Mouse (Mus musculus) midbrain, embryonic 10.5 days (tissue): ENCODE results near the gene Nr2f1. TPM values are rescaled to one million over a fixed set of nuclear protein-coding genes. Genes with fewer than 3 reads are reported as not detected.
A peak's percentile ranks its signal among the peaks of the same experiment; 100 is the strongest.
"Not testable (repeated sequence)": the region's sequence is repeated elsewhere in the genome, so short reads cannot be mapped to it uniquely, and the experiment has no call there.

Experiments used
- DNase-seq: peaks from one replicate; pipeline ENCODE4 v3.0.0-alpha.2; 2017; ENCODE audit warnings: low spot score
- H3K27ac ChIP-seq: fragments of 300-500 bp; sonication (generic); replicated peaks from 2 replicates; pipeline ENCODE4 v1.5.1; 2016; ENCODE audit warnings: mild to moderate bottlenecking
- H3K27me3 ChIP-seq: fragments of 300-500 bp; sonication (generic); 2 replicates; pipeline ENCODE4 v1.6.1; 2016; ENCODE audit warnings: low read depth, mild to moderate bottlenecking; ENCODE audit not compliant: poor library complexity, severe bottlenecking
- H3K36me3 ChIP-seq: fragments of 300-500 bp; sonication (generic); 2 replicates; pipeline ENCODE4 v1.6.1; 2016; ENCODE audit warnings: mild to moderate bottlenecking, moderate library complexity
- H3K4me1 ChIP-seq: fragments of 300-500 bp; sonication (generic); 2 replicates; pipeline ENCODE4 v1.6.1; 2016
- H3K4me3 ChIP-seq: fragments of 300-500 bp; sonication (generic); 2 replicates; pipeline ENCODE4 v1.5.1; 2016; ENCODE audit warnings: mild to moderate bottlenecking, moderate library complexity
- H3K9me3 ChIP-seq: fragments of 300-500 bp; sonication (generic); replicated peaks from 2 replicates; pipeline ENCODE4 v1.6.1; 2016; ENCODE audit warnings: mild to moderate bottlenecking
- WGBS: fragments of 180-500 bp; shearing (Covaris S2); methylation state at CpG from one replicate; pipeline ENCODE4 v1.1.7; 2016; 5-methylcytosine and 5-hydroxymethylcytosine counted together
- polyA plus RNA-seq: library from polyadenylated mRNA; unstranded; fragments of >200 nt; fragmentation: Nextera tagmentation; extraction: Ambion mirVana; gene quantifications from 2 replicates; pipeline ENCODE4 v1.2.1, GENCODE M21; 2016

Gene Nr2f1
- polyA plus RNA-seq, result 53.1 and 57.4 TPM in 2 replicates

- Histone ChIP-seq H3K27ac (peak within 1 kb of the TSS; percentile 99), H3K36me3 (peaks cover 19% of the 10 kb centered on the region), H3K4me3 (peak within 1 kb of the TSS; percentile 96), H3K9me3 (no peaks in the 10 kb centered on the region), H3K27me3 (peaks cover 20% of the 10 kb centered on the region), H3K4me1 (peaks cover 29% of the 10 kb centered on the region)
- DNase-seq, result no peak
- 1% methylated on average over 14 of the region's 14 CpGs for WGBS
These were observed at the start of gene Nr2f1 for GRCm38 (mm10) chr13:78199642-78200160. Nr2f1 (minus strand) TSS chr13:78199757.

DNA sequence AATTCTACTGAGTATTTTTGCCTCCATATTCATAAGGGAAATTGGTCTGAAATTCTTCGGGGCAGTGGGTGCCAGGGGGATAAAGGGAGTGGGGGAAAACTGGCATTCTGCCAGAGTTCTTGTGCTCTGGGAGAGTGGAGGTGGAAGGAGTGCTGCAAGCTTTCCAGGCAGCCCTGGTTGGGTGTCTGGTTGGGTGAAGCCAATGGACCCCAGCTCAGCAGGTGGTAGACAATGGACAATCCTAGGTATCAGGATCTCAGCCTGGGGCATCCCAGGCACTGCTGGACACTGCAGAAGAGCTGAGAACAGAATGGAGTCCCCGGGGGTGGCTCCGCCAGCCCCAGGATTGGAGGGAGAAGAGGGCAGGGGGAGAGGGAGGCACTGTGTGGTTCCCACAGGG is 22.1 kb upstream of the Nr2f1 start:
- peaks cover 33% of the 10 kb centered on the region for H3K36me3 ChIP-seq
- H3K4me1 ChIP-seq, result no peaks in the 10 kb centered on the region
- DNase-seq, result no peak
- H3K4me3 ChIP-seq, result no peak overlapping the region
- 92% methylated on average over 3 of the region's 3 CpGs for WGBS
- peaks cover 18% of the 10 kb centered on the region for H3K9me3 ChIP-seq
- no peak overlapping the region for H3K27ac ChIP-seq
- no peaks in the 10 kb centered on the region for H3K27me3 ChIP-seq

GRCm38 (mm10) chr13:78220238-78220637 is 20.7 kb upstream of the Nr2f1 start:
- not testable (repeated sequence) for DNase-seq, H3K4me1 ChIP-seq, H3K27me3 ChIP-seq, H3K4me3 ChIP-seq, H3K27ac ChIP-seq
- 95% methylated on average over 6 of the region's 6 CpGs for WGBS
- Histone ChIP-seq H3K9me3 (peaks cover 18% of the 10 kb centered on the region), H3K36me3 (peaks cover 37% of the 10 kb centered on the region)

DNA sequence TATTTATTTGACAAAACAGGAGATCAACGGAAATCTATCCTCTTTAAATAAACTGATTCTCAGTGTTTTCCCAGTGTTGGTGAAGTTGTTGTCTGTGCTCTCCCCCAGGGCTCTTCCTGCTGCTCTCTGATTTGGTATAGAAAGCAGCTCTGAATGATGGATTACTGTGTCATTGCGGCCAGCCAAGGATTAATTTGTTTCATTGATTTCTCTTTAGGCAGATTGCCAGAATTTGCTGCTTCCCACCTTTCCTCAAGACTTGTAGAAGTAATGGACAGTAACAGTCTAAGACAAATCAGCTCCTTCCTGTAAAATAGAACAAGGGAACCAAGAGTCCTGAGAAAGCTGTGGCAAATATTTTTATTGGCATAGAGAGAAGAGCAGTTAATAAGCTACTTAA is 15.7 kb upstream of the Nr2f1 start:
- H3K27me3 ChIP-seq, result peaks cover 36% of the 10 kb centered on the region
- peaks cover 7% of the 10 kb centered on the region; the same call in 1 of the 2 replicates for H3K9me3 ChIP-seq
- no peak for DNase-seq
- WGBS, result 48% methylated on average over 2 of the region's 2 CpGs
- H3K4me1 ChIP-seq, result peaks cover 28% of the 10 kb centered on the region
- no peak overlapping the region for H3K27ac ChIP-seq
- H3K36me3 ChIP-seq, result peaks cover 25% of the 10 kb centered on the region
- no peak overlapping the region for H3K4me3 ChIP-seq

GRCm38 (mm10) chr13:78213155-78213554 is 13.6 kb upstream of the Nr2f1 start:
- peaks cover 48% of the 10 kb centered on the region for H3K4me1 ChIP-seq
- 54% methylated on average over 2 of the region's 2 CpGs for WGBS
- no peaks in the 10 kb centered on the region for H3K9me3 ChIP-seq
- H3K27ac ChIP-seq, result no peak overlapping the region
- no peak for DNase-seq
- peaks cover 39% of the 10 kb centered on the region for H3K27me3 ChIP-seq
- no peak overlapping the region for H3K4me3 ChIP-seq
- peaks cover 13% of the 10 kb centered on the region; the same call in 1 of the 2 replicates for H3K36me3 ChIP-seq

DNA sequence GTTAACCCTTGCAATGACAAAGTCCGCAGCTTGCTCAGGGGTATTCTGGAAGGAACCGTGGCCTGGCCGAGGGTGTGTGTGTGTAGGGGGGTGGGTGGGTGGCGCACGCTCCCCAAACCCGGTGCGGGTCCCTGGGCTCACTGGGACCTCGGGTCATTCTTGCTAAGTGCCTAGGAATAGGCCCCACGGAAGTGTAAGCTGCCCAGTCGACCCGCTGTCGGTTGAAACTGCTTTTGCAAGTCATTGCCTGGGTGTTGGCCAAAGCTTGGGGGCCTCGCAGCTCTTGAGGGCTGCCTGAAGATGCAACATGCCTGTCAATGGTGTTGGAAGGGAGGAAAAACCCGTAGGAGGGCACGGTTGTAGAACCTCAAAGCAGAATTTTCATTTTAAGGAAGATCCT is 12.6 kb upstream of the Nr2f1 start:
- peaks cover 39% of the 10 kb centered on the region for H3K27me3 ChIP-seq
- H3K9me3 ChIP-seq, result no peaks in the 10 kb centered on the region
- H3K4me1 ChIP-seq, result peaks cover 59% of the 10 kb centered on the region
- no peak for DNase-seq
- 44% methylated on average over 15 of the region's 15 CpGs for WGBS
- H3K27ac ChIP-seq, result peak overlapping the region; percentile 89; the same call in 1 of the 2 replicates
- H3K36me3 ChIP-seq, result peaks cover 9% of the 10 kb centered on the region; the same call in 1 of the 2 replicates
- no peak overlapping the region for H3K4me3 ChIP-seq

DNA sequence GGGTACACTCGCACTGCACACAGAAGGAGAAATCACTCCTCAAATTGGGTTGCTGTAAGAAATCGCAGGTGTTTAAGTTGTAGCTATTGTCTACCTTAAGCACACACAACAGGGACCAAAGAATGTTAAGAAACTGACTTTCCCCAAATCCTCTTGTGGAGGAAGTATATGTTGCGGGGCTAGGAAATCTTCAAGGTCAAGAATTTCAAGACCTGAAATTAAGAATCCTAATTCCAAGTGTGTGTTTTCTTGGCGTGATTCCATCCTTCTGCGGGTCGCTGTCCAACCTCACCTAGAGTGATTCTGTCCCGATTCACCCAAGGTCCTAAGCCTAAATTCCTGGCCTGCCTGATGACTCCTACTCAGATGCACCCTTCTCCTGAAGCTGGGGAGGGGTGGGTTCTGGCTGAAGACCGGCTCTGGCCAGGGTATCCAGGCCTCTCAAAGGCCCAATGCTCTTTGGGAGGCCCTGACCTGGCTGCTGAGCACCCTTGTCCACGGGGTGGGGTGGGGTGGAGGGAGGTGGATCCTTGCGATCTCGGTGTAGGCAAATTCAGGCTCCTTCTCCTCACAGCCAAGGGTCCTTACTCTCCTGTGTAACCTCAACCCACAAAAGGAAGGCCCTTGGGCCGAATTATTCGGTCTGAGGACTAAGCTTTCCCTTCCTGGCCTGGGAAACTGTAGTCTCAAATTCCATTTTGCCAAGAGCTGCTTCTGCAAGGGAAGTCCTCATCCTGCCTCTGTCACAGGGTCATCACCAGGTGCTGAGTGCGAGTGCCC is 11.9 kb upstream of the Nr2f1 start:
- 19% methylated on average over 14 of the region's 14 CpGs for WGBS
- H3K27me3 ChIP-seq, result peaks cover 39% of the 10 kb centered on the region
- 0 out of 2 replicates have a peak overlapping the region, but pooled peaks have one; percentile 24 for H3K4me3 ChIP-seq
- peaks cover 2% of the 10 kb centered on the region; the same call in 1 of the 2 replicates for H3K36me3 ChIP-seq
- H3K4me1 ChIP-seq, result peaks cover 66% of the 10 kb centered on the region
- peak overlapping the region; percentile 89 for H3K27ac ChIP-seq
- DNase-seq, result peak; percentile 25
- H3K9me3 ChIP-seq, result no peaks in the 10 kb centered on the region

- H3K4me3 ChIP-seq, result peak overlapping the region; percentile 59
These were observed 11.2 kb upstream of the Nr2f1 start for GRCm38 (mm10) chr13:78210748-78211089.

GRCm38 (mm10) chr13:78210029-78210747 is 10.6 kb upstream of the Nr2f1 start:
- Histone ChIP-seq H3K27ac (peak overlapping the region; percentile 89), H3K36me3 (no peaks in the 10 kb centered on the region), H3K9me3 (no peaks in the 10 kb centered on the region), H3K27me3 (peaks cover 50% of the 10 kb centered on the region), H3K4me1 (peaks cover 78% of the 10 kb centered on the region), H3K4me3 (peak overlapping the region; percentile 59)
- DNase-seq, result peak; percentile 61
- under 1% methylated on average over 38 of the region's 38 CpGs for WGBS

More at GRCm38 (mm10) chr13:78210748-78211089, 11.2 kb upstream of the Nr2f1 start:
- DNase-seq, result no peak
- peaks cover 73% of the 10 kb centered on the region for H3K4me1 ChIP-seq
- 4% methylated on average over 13 of the region's 13 CpGs for WGBS
- H3K27me3 ChIP-seq, result peaks cover 46% of the 10 kb centered on the region
- H3K36me3 ChIP-seq, result no peaks in the 10 kb centered on the region
- H3K27ac ChIP-seq, result peak overlapping the region; percentile 89
- H3K9me3 ChIP-seq, result no peaks in the 10 kb centered on the region

GRCm38 (mm10) chr13:78209611-78210028 is 10.1 kb upstream of the Nr2f1 start:
- H3K4me3 ChIP-seq, result peak overlapping the region; percentile 59
- DNase-seq, result peak; percentile 74
- H3K9me3 ChIP-seq, result no peaks in the 10 kb centered on the region
- H3K36me3 ChIP-seq, result no peaks in the 10 kb centered on the region
- peak overlapping the region; percentile 89 for H3K27ac ChIP-seq
- WGBS, result 2% methylated on average over 12 of the region's 12 CpGs
- peaks cover 51% of the 10 kb centered on the region for H3K27me3 ChIP-seq
- peaks cover 84% of the 10 kb centered on the region for H3K4me1 ChIP-seq

DNA sequence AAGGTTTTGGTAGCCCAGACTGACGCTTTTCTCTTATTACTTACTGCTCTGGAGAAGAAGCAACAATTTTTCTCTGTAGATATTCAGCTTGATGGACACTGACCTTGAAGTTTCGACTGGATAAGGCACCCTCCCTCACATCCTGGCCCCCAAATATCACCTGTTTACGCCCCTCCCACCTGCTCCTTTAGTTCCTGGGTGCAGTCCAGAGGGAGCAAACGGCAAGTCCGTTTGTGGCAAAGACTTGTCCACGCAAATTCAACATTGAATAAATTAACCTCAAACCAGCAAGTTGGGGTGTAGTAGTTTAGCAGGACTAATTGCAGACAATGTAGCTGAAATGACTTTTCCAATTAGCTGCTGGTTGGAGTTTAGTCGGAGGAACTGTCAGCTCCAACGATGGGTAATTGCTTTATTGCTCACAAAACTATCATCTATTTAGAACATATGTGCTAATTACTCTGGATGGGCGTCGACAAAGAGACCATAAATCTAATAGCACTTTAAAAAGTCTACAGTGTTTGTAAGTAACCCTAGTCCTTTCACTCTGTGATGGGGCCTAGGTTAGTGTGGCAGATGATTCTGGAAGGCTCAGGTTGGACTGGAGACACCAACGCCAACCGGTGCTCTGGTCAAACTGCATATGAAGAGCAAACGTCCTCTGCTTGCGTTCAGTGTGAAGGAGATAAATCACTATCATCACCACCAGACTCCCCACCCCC is 9.3 kb upstream of the Nr2f1 start:
- DNase-seq, result peak; percentile 14
- WGBS, result 6% methylated on average over 14 of the region's 14 CpGs

More for the DNA sequence above, 9.3 kb upstream of the Nr2f1 start:
- Histone ChIP-seq H3K4me1 (peaks cover 91% of the 10 kb centered on the region), H3K27ac (peak overlapping the region; percentile 89), H3K27me3 (peaks cover 54% of the 10 kb centered on the region), H3K36me3 (no peaks in the 10 kb centered on the region), H3K9me3 (no peaks in the 10 kb centered on the region), H3K4me3 (peak overlapping the region; percentile 59)
